Mouse (Mus musculus): ENCODE measurements around the gene Tmem45b. TPM values are rescaled to one million over a fixed set of nuclear protein-coding genes. Genes with fewer than 3 reads are reported as not detected.

Tmem45b gene
- polyA plus RNA-seq, 1 experiment from 2014 or later = 1.7 TPM

GRCm38 (mm10) chr9:31441487-31441886, 22.8 kb downstream of the Tmem45b start:
- Histone ChIP-seq H3K27ac (replicated peaks; ENCODE audit: low read depth, low read length) (no peak overlapping the region), H3K9ac (ENCODE audit: low read depth, low read length) (no peak overlapping the region), H3K4me1 (ENCODE audit: control insufficient read depth, insufficient read depth, low read length) (no peaks in the 10 kb centered on the region), H3K36me3 (ENCODE audit: control insufficient read depth, insufficient read depth, low read length) (no peaks in the 10 kb centered on the region), H3K27me3 (replicated peaks; ENCODE audit: control insufficient read depth, insufficient read depth, low read length) (no peaks in the 10 kb centered on the region), H3K4me3 (ENCODE audit: low read depth, low read length) (no peak overlapping the region), H3K9me3 (ENCODE audit: control insufficient read depth, low read length) (no peaks in the 10 kb centered on the region), H3K4me2 (ENCODE audit: low read depth, low read length) (no peak overlapping the region)
- no peak for ATAC-seq (ENCODE audit: low read depth)
- WGBS = 73% methylated on average over 3 of the region's 3 CpGs
- no peak for DNase-seq (ENCODE audit: low spot score)

- 81% methylated on average over 5 of the region's 5 CpGs for WGBS
- no peak overlapping the region for H3K9ac ChIP-seq (ENCODE audit: low read depth, low read length)
- no peaks in the 10 kb centered on the region for H3K4me1 ChIP-seq (ENCODE audit: control insufficient read depth, insufficient read depth, low read length)
- H3K27ac ChIP-seq (replicated peaks; ENCODE audit: low read depth, low read length) = no peak overlapping the region
- no peaks in the 10 kb centered on the region for H3K27me3 ChIP-seq (replicated peaks; ENCODE audit: control insufficient read depth, insufficient read depth, low read length)
- no peak overlapping the region for H3K4me2 ChIP-seq (ENCODE audit: low read depth, low read length)
- DNase-seq (ENCODE audit: low spot score) (no peak), ATAC-seq (ENCODE audit: low read depth) (no peak)
- no peaks in the 10 kb centered on the region for H3K36me3 ChIP-seq (ENCODE audit: control insufficient read depth, insufficient read depth, low read length)
- no peak overlapping the region for H3K4me3 ChIP-seq (ENCODE audit: low read depth, low read length)
- H3K9me3 ChIP-seq (ENCODE audit: control insufficient read depth, low read length) = no peaks in the 10 kb centered on the region
Measured at GRCm38 (mm10) chr9:31440366-31440765, 23.9 kb downstream of the Tmem45b start.

GRCm38 (mm10) chr9:31439341-31439740, 24.9 kb downstream of the Tmem45b start:
- no peak overlapping the region for H3K9ac ChIP-seq (ENCODE audit: low read depth, low read length)
- DNase-seq (ENCODE audit: low spot score) (no peak), ATAC-seq (ENCODE audit: low read depth) (no peak)
- H3K36me3 ChIP-seq (ENCODE audit: control insufficient read depth, insufficient read depth, low read length) = no peaks in the 10 kb centered on the region
- H3K4me3 ChIP-seq (ENCODE audit: low read depth, low read length) = no peak overlapping the region
- no peaks in the 10 kb centered on the region for H3K9me3 ChIP-seq (ENCODE audit: control insufficient read depth, low read length)
- no peak overlapping the region for H3K27ac ChIP-seq (replicated peaks; ENCODE audit: low read depth, low read length)
- no peaks in the 10 kb centered on the region for H3K27me3 ChIP-seq (replicated peaks; ENCODE audit: control insufficient read depth, insufficient read depth, low read length)
- no peak overlapping the region for H3K4me2 ChIP-seq (ENCODE audit: low read depth, low read length)
- H3K4me1 ChIP-seq (ENCODE audit: control insufficient read depth, insufficient read depth, low read length) = no peaks in the 10 kb centered on the region
- WGBS = 77% methylated on average over 5 of the region's 6 CpGs

GRCm38 (mm10) chr9:31438834-31439233, 25.4 kb downstream of the Tmem45b start:
- Histone ChIP-seq H3K27ac (replicated peaks; ENCODE audit: low read depth, low read length) (no peak overlapping the region), H3K36me3 (ENCODE audit: control insufficient read depth, insufficient read depth, low read length) (no peaks in the 10 kb centered on the region), H3K4me3 (ENCODE audit: low read depth, low read length) (no peak overlapping the region), H3K27me3 (replicated peaks; ENCODE audit: control insufficient read depth, insufficient read depth, low read length) (no peaks in the 10 kb centered on the region), H3K9ac (ENCODE audit: low read depth, low read length) (no peak overlapping the region), H3K4me1 (ENCODE audit: control insufficient read depth, insufficient read depth, low read length) (no peaks in the 10 kb centered on the region), H3K9me3 (ENCODE audit: control insufficient read depth, low read length) (no peaks in the 10 kb centered on the region), H3K4me2 (ENCODE audit: low read depth, low read length) (no peak overlapping the region)
- DNase-seq (ENCODE audit: low spot score) (no peak), ATAC-seq (ENCODE audit: low read depth) (no peak)
- 58% methylated on average over 5 of the region's 5 CpGs for WGBS

- no peaks in the 10 kb centered on the region for H3K9me3 ChIP-seq (ENCODE audit: control insufficient read depth, low read length)
- ATAC-seq (ENCODE audit: low read depth) (no peak), DNase-seq (ENCODE audit: low spot score) (no peak)
- no peaks in the 10 kb centered on the region for H3K4me1 ChIP-seq (ENCODE audit: control insufficient read depth, insufficient read depth, low read length)
- H3K4me2 ChIP-seq (ENCODE audit: low read depth, low read length) = no peak overlapping the region
- no peaks in the 10 kb centered on the region for H3K27me3 ChIP-seq (replicated peaks; ENCODE audit: control insufficient read depth, insufficient read depth, low read length)
- no peak overlapping the region for H3K27ac ChIP-seq (replicated peaks; ENCODE audit: low read depth, low read length)
- 90% methylated on average over 7 of the region's 7 CpGs for WGBS
- H3K9ac ChIP-seq (ENCODE audit: low read depth, low read length) = no peak overlapping the region
- H3K36me3 ChIP-seq (ENCODE audit: control insufficient read depth, insufficient read depth, low read length) = no peaks in the 10 kb centered on the region
- H3K4me3 ChIP-seq (ENCODE audit: low read depth, low read length) = no peak overlapping the region
Measured at GRCm38 (mm10) chr9:31437861-31438260, 26.4 kb downstream of the Tmem45b start.

- H3K9ac ChIP-seq (ENCODE audit: low read depth, low read length) = no peak overlapping the region
- no peaks in the 10 kb centered on the region for H3K27me3 ChIP-seq (replicated peaks; ENCODE audit: control insufficient read depth, insufficient read depth, low read length)
- no peaks in the 10 kb centered on the region for H3K9me3 ChIP-seq (ENCODE audit: control insufficient read depth, low read length)
- no peaks in the 10 kb centered on the region for H3K36me3 ChIP-seq (ENCODE audit: control insufficient read depth, insufficient read depth, low read length)
- no peak for ATAC-seq (ENCODE audit: low read depth)
- no peak for DNase-seq (ENCODE audit: low spot score)
- H3K4me3 ChIP-seq (ENCODE audit: low read depth, low read length) = no peak overlapping the region
- no peak overlapping the region for H3K27ac ChIP-seq (replicated peaks; ENCODE audit: low read depth, low read length)
- H3K4me1 ChIP-seq (ENCODE audit: control insufficient read depth, insufficient read depth, low read length) = no peaks in the 10 kb centered on the region
- H3K4me2 ChIP-seq (ENCODE audit: low read depth, low read length) = no peak overlapping the region
- 83% methylated on average over 8 of the region's 8 CpGs for WGBS
Measured at GRCm38 (mm10) chr9:31435415-31435814, 28.8 kb downstream of the Tmem45b start.

GRCm38 (mm10) chr9:31433431-31433830, 30.8 kb downstream of the Tmem45b start:
- no peak overlapping the region for H3K27ac ChIP-seq (replicated peaks; ENCODE audit: low read depth, low read length)
- no peaks in the 10 kb centered on the region for H3K4me1 ChIP-seq (ENCODE audit: control insufficient read depth, insufficient read depth, low read length)
- ATAC-seq (ENCODE audit: low read depth) = no peak
- H3K27me3 ChIP-seq (replicated peaks; ENCODE audit: control insufficient read depth, insufficient read depth, low read length) = no peaks in the 10 kb centered on the region
- H3K9me3 ChIP-seq (ENCODE audit: control insufficient read depth, low read length) = no peaks in the 10 kb centered on the region
- H3K4me2 ChIP-seq (ENCODE audit: low read depth, low read length) = no peak overlapping the region
- no peak for DNase-seq (ENCODE audit: low spot score)
- H3K4me3 ChIP-seq (ENCODE audit: low read depth, low read length) = no peak overlapping the region
- H3K36me3 ChIP-seq (ENCODE audit: control insufficient read depth, insufficient read depth, low read length) = no peaks in the 10 kb centered on the region
- WGBS = 81% methylated on average over 3 of the region's 3 CpGs
- H3K9ac ChIP-seq (ENCODE audit: low read depth, low read length) = no peak overlapping the region

- Histone ChIP-seq H3K4me3 (ENCODE audit: low read depth, low read length) (no peak overlapping the region), H3K9me3 (ENCODE audit: control insufficient read depth, low read length) (no peaks in the 10 kb centered on the region), H3K36me3 (ENCODE audit: control insufficient read depth, insufficient read depth, low read length) (no peaks in the 10 kb centered on the region), H3K9ac (ENCODE audit: low read depth, low read length) (no peak overlapping the region), H3K27ac (replicated peaks; ENCODE audit: low read depth, low read length) (no peak overlapping the region), H3K4me1 (ENCODE audit: control insufficient read depth, insufficient read depth, low read length) (no peaks in the 10 kb centered on the region), H3K4me2 (ENCODE audit: low read depth, low read length) (no peak overlapping the region), H3K27me3 (replicated peaks; ENCODE audit: control insufficient read depth, insufficient read depth, low read length) (no peaks in the 10 kb centered on the region)
- 84% methylated on average over 7 of the region's 7 CpGs for WGBS
- ATAC-seq (ENCODE audit: low read depth) (no peak), DNase-seq (ENCODE audit: low spot score) (no peak)
Measured at GRCm38 (mm10) chr9:31432336-31432975, 31.8 kb downstream of the Tmem45b start.

GRCm38 (mm10) chr9:31431751-31432150, 32.5 kb downstream of the Tmem45b start:
- no peak overlapping the region for H3K4me3 ChIP-seq (ENCODE audit: low read depth, low read length)
- H3K27ac ChIP-seq (replicated peaks; ENCODE audit: low read depth, low read length) = no peak overlapping the region
- 77% methylated on average over 5 of the region's 5 CpGs for WGBS
- no peak overlapping the region for H3K4me2 ChIP-seq (ENCODE audit: low read depth, low read length)
- H3K27me3 ChIP-seq (replicated peaks; ENCODE audit: control insufficient read depth, insufficient read depth, low read length) = no peaks in the 10 kb centered on the region
- no peaks in the 10 kb centered on the region for H3K4me1 ChIP-seq (ENCODE audit: control insufficient read depth, insufficient read depth, low read length)
- H3K9me3 ChIP-seq (ENCODE audit: control insufficient read depth, low read length) = no peaks in the 10 kb centered on the region
- DNase-seq (ENCODE audit: low spot score) (no peak), ATAC-seq (ENCODE audit: low read depth) (no peak)
- no peaks in the 10 kb centered on the region for H3K36me3 ChIP-seq (ENCODE audit: control insufficient read depth, insufficient read depth, low read length)
- H3K9ac ChIP-seq (ENCODE audit: low read depth, low read length) = no peak overlapping the region

Measured in embryonic facial prominence, embryonic 14.5 days (tissue).